Mouse (Mus musculus): ENCODE results near the gene Oosp3. TPM values are rescaled to one million over a fixed set of nuclear protein-coding genes. Genes with fewer than 3 reads are reported as not detected.

Oosp3 gene
- polyA plus RNA-seq, 1 experiment = not detected

DNA sequence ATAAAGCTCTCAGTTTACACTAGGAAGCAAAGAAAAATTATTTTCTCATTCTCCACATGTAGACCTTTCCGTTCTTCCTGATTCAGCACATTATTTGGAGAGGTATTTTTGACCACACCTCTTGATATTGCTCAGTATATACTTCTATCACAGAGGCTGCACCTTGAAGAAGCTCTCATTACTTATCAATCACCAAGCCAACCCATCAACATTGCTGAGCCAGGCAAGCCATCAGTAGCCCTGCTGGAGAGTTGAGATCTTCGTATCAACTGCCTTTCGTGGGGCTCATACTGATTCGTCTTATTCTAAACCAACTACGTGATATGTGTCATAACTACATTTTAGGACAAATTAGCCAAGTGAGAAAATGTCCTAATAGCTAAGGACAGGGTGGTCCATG lies 30.4 kb downstream of the Oosp3 start:
- no peaks in the 10 kb centered on the region for H3K36me3 ChIP-seq (ENCODE audit: control insufficient read depth, insufficient read depth)
- TF ChIP-seq USF1 (IDR thresholded peaks at IDR 0.05; ENCODE audit: low read depth) = no peak
- no peak for TF ChIP-seq E2F4 (IDR thresholded peaks at IDR 0.05; ENCODE audit: insufficient read depth)
- no peak for TF ChIP-seq MYOG (IDR thresholded peaks at IDR 0.05; ENCODE audit: control insufficient read depth in 1 of 3, insufficient read depth in 1 of 3, insufficient read length in 2 of 3, low read depth in 2 of 3)
- TF ChIP-seq MAX (IDR thresholded peaks at IDR 0.05; ENCODE audit: low read depth) = no peak
- no peak for TF ChIP-seq SRF (IDR thresholded peaks at IDR 0.05; ENCODE audit: control insufficient read depth, insufficient read length, low read depth)
- no peak for TF ChIP-seq TCF3 (IDR thresholded peaks at IDR 0.05; ENCODE audit: insufficient read length, low read depth)
- TF ChIP-seq REST (IDR thresholded peaks at IDR 0.05; ENCODE audit: insufficient read depth, insufficient read length) = no peak
- TF ChIP-seq POLR2AphosphoS2 (IDR thresholded peaks at IDR 0.05; ENCODE audit: insufficient read length, low read depth) = no peak
- no peak for TF ChIP-seq POLR2A (IDR thresholded peaks at IDR 0.05; ENCODE audit: insufficient read length, low read depth)
- no peak for TF ChIP-seq MYOD1 (IDR thresholded peaks at IDR 0.05; ENCODE audit: control insufficient read depth in 1 of 3, insufficient read length in 2 of 3, low read depth in 2 of 3)
- no peak for TF ChIP-seq TCF12 (IDR thresholded peaks at IDR 0.05; ENCODE audit: insufficient read depth, poor library complexity, severe bottlenecking)
- no peak for TF ChIP-seq CEBPB (IDR thresholded peaks at IDR 0.05; ENCODE audit: insufficient read depth, poor library complexity, severe bottlenecking)
- no peaks in the 10 kb centered on the region for H3K27me3 ChIP-seq (ENCODE audit: control insufficient read depth, insufficient read depth, insufficient read length)
- no peak overlapping the region for H3ac ChIP-seq (ENCODE audit: control insufficient read depth, insufficient read length)
- H3K79me2 ChIP-seq (ENCODE audit: control insufficient read depth, insufficient read depth) = no peaks in the 10 kb centered on the region
- no peak overlapping the region for H3K4me3 ChIP-seq
- H3K4me2 ChIP-seq (ENCODE audit: low read depth) = no peak overlapping the region

DNA sequence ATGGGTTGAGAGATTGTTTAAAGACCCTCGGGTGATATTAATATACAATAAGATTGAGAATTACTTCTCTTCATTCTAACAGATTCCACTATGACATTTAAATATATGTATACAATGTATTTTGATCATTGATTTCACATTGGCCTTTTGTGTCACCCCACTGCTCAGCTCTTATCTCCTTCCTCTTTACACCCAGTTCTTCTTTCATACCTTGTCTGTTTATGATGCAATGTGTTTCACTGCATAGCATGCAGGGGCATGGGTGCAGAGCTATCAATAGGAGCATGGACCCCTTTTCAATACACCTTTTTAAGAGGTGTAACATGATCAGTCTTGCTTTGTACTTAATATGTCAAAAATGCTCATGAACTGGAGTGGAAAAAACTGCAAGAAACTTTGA lies 33.4 kb downstream of the Oosp3 start:
- no peak overlapping the region for H3ac ChIP-seq (ENCODE audit: control insufficient read depth, insufficient read length)
- H3K79me2 ChIP-seq (ENCODE audit: control insufficient read depth, insufficient read depth) = no peaks in the 10 kb centered on the region
- TF ChIP-seq POLR2A (IDR thresholded peaks at IDR 0.05; ENCODE audit: insufficient read length, low read depth) (no peak), CEBPB (IDR thresholded peaks at IDR 0.05; ENCODE audit: insufficient read depth, poor library complexity, severe bottlenecking) (no peak), POLR2AphosphoS2 (IDR thresholded peaks at IDR 0.05; ENCODE audit: insufficient read length, low read depth) (no peak), REST (IDR thresholded peaks at IDR 0.05; ENCODE audit: insufficient read depth, insufficient read length) (no peak), MAX (IDR thresholded peaks at IDR 0.05; ENCODE audit: low read depth) (no peak), TCF3 (IDR thresholded peaks at IDR 0.05; ENCODE audit: insufficient read length, low read depth) (no peak), SRF (IDR thresholded peaks at IDR 0.05; ENCODE audit: control insufficient read depth, insufficient read length, low read depth) (no peak), MYOD1 (IDR thresholded peaks at IDR 0.05; ENCODE audit: control insufficient read depth in 1 of 3, insufficient read length in 2 of 3, low read depth in 2 of 3) (no peak), E2F4 (IDR thresholded peaks at IDR 0.05; ENCODE audit: insufficient read depth) (no peak), USF1 (IDR thresholded peaks at IDR 0.05; ENCODE audit: low read depth) (no peak), MYOG (IDR thresholded peaks at IDR 0.05; ENCODE audit: control insufficient read depth in 1 of 3, insufficient read depth in 1 of 3, insufficient read length in 2 of 3, low read depth in 2 of 3) (no peak), TCF12 (IDR thresholded peaks at IDR 0.05; ENCODE audit: insufficient read depth, poor library complexity, severe bottlenecking) (no peak)
- H3K4me3 ChIP-seq = no peak overlapping the region
- H3K27me3 ChIP-seq (ENCODE audit: control insufficient read depth, insufficient read depth, insufficient read length) = no peaks in the 10 kb centered on the region
- no peaks in the 10 kb centered on the region for H3K36me3 ChIP-seq (ENCODE audit: control insufficient read depth, insufficient read depth)
- no peak overlapping the region for H3K4me2 ChIP-seq (ENCODE audit: low read depth)

GRCm38 (mm10) chr19:11736455-11736854 lies 39.6 kb downstream of the Oosp3 start:
- no peak for TF ChIP-seq POLR2AphosphoS2 (IDR thresholded peaks at IDR 0.05; ENCODE audit: insufficient read length, low read depth)
- no peak overlapping the region for H3ac ChIP-seq (ENCODE audit: control insufficient read depth, insufficient read length)
- H3K79me2 ChIP-seq (ENCODE audit: control insufficient read depth, insufficient read depth) = no peaks in the 10 kb centered on the region
- H3K4me2 ChIP-seq (ENCODE audit: low read depth) = no peak overlapping the region
- no peak overlapping the region for H3K4me3 ChIP-seq
- no peaks in the 10 kb centered on the region for H3K36me3 ChIP-seq (ENCODE audit: control insufficient read depth, insufficient read depth)
- no peaks in the 10 kb centered on the region for H3K27me3 ChIP-seq (ENCODE audit: control insufficient read depth, insufficient read depth, insufficient read length)

DNA sequence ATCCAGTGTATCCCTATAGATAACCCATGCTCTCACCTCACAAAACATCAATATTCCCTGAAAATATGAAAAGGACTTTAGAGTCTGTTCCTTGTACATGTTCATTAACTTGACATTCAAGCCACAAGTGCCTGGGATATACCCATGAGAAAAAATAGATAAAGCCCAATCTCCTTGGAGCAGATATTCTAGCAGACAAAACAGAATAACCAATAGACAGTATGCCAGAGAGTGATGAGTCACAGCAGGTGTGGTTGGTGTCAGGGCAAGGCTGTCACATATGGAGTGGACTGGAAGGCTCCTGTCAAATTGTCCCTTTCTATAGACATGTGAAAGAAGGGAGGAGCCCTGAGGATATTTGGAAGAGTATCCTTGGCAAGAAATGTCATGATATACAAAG lies 48.8 kb downstream of the Oosp3 start:
- Histone ChIP-seq H3K4me2 (ENCODE audit: low read depth) (no peak overlapping the region), H3K36me3 (ENCODE audit: control insufficient read depth, insufficient read depth) (no peaks in the 10 kb centered on the region), H3K27me3 (ENCODE audit: control insufficient read depth, insufficient read depth, insufficient read length) (no peaks in the 10 kb centered on the region), H3K4me3 (no peak overlapping the region), H3K79me2 (ENCODE audit: control insufficient read depth, insufficient read depth) (no peaks in the 10 kb centered on the region), H3ac (ENCODE audit: control insufficient read depth, insufficient read length) (no peak overlapping the region)
- TF ChIP-seq MYOD1 (IDR thresholded peaks at IDR 0.05; ENCODE audit: control insufficient read depth in 1 of 3, insufficient read length in 2 of 3, low read depth in 2 of 3) = no peak
- TF ChIP-seq USF1 (IDR thresholded peaks at IDR 0.05; ENCODE audit: low read depth) = no peak
- no peak for TF ChIP-seq MYOG (IDR thresholded peaks at IDR 0.05; ENCODE audit: control insufficient read depth in 1 of 3, insufficient read depth in 1 of 3, insufficient read length in 2 of 3, low read depth in 2 of 3)
- no peak for TF ChIP-seq POLR2AphosphoS2 (IDR thresholded peaks at IDR 0.05; ENCODE audit: insufficient read length, low read depth)
- no peak for TF ChIP-seq REST (IDR thresholded peaks at IDR 0.05; ENCODE audit: insufficient read depth, insufficient read length)
- TF ChIP-seq SRF (IDR thresholded peaks at IDR 0.05; ENCODE audit: control insufficient read depth, insufficient read length, low read depth) = no peak
- TF ChIP-seq MAX (IDR thresholded peaks at IDR 0.05; ENCODE audit: low read depth) = no peak

GRCm38 (mm10) chr19:11747298-11747697 lies 50.4 kb downstream of the Oosp3 start, which contains the start of gene Gif:
Gene Gif, plus strand, starts transcription at chr19:11747554.
- Histone ChIP-seq H3K79me2 (ENCODE audit: control insufficient read depth, insufficient read depth) (no peaks in the 10 kb centered on the region), H3K36me3 (ENCODE audit: control insufficient read depth, insufficient read depth) (no peaks in the 10 kb centered on the region), H3K4me3 (no peak within 1 kb of the TSS), H3ac (ENCODE audit: control insufficient read depth, insufficient read length) (no peak within 1 kb of the TSS), H3K4me2 (ENCODE audit: low read depth) (no peak within 1 kb of the TSS), H3K27me3 (ENCODE audit: control insufficient read depth, insufficient read depth, insufficient read length) (no peaks in the 10 kb centered on the region)
- TF ChIP-seq E2F4 (IDR thresholded peaks at IDR 0.05; ENCODE audit: insufficient read depth) (no peak), MYOD1 (IDR thresholded peaks at IDR 0.05; ENCODE audit: control insufficient read depth in 1 of 3, insufficient read length in 2 of 3, low read depth in 2 of 3) (no peak), SRF (IDR thresholded peaks at IDR 0.05; ENCODE audit: control insufficient read depth, insufficient read length, low read depth) (no peak), REST (IDR thresholded peaks at IDR 0.05; ENCODE audit: insufficient read depth, insufficient read length) (no peak), MYOG (IDR thresholded peaks at IDR 0.05; ENCODE audit: control insufficient read depth in 1 of 3, insufficient read depth in 1 of 3, insufficient read length in 2 of 3, low read depth in 2 of 3) (no peak), USF1 (IDR thresholded peaks at IDR 0.05; ENCODE audit: low read depth) (no peak)

Other genes with a start within 250 kb of the Oosp3 start
- not detected for gene Ms4a6c, start 227.7 kb upstream of the Oosp3 start, polyA plus RNA-seq (2012; fragmentation: generic; extraction: Trizol)
- not detected for gene Gm8369, start 211.1 kb upstream of the Oosp3 start, polyA plus RNA-seq (2012; fragmentation: generic; extraction: Trizol)
- gene Ms4a6b, start 180.5 kb upstream of the Oosp3 start, polyA plus RNA-seq (2012; fragmentation: generic; extraction: Trizol) = not detected
- gene Ms4a4d, start 160.3 kb upstream of the Oosp3 start, polyA plus RNA-seq (2012; fragmentation: generic; extraction: Trizol) = 0.08 TPM
- 0.08 TPM for gene Ms4a6d, start 92.2 kb upstream of the Oosp3 start, polyA plus RNA-seq (2012; fragmentation: generic; extraction: Trizol)
- not detected for gene Ms4a2, start 73.3 kb upstream of the Oosp3 start, polyA plus RNA-seq (2012; fragmentation: generic; extraction: Trizol)
- gene Ms4a3, start 56.2 kb upstream of the Oosp3 start, polyA plus RNA-seq (2012; fragmentation: generic; extraction: Trizol) = not detected
- gene Oosp2, start 36.5 kb upstream of the Oosp3 start, polyA plus RNA-seq (2012; fragmentation: generic; extraction: Trizol) = not detected
- not detected for gene Oosp1, start 5.9 kb upstream of the Oosp3 start, polyA plus RNA-seq (2012; fragmentation: generic; extraction: Trizol)
- not detected for gene Gif, start 50.5 kb downstream of the Oosp3 start, polyA plus RNA-seq (2012; fragmentation: generic; extraction: Trizol)
- gene Mrpl16, start 73.3 kb downstream of the Oosp3 start, polyA plus RNA-seq (2012; fragmentation: generic; extraction: Trizol) = 47.9 TPM
- 3.3 TPM for gene Stx3, start 122.3 kb downstream of the Oosp3 start, polyA plus RNA-seq (2012; fragmentation: generic; extraction: Trizol)
- not detected for gene Olfr1417, start 142.2 kb downstream of the Oosp3 start, polyA plus RNA-seq (2012; fragmentation: generic; extraction: Trizol)
- not detected for gene Olfr1418, start 164.0 kb downstream of the Oosp3 start, polyA plus RNA-seq (2012; fragmentation: generic; extraction: Trizol)
- gene Olfr1419, start 178.1 kb downstream of the Oosp3 start, polyA plus RNA-seq (2012; fragmentation: generic; extraction: Trizol) = not detected
- not detected for gene Olfr1420, start 189.5 kb downstream of the Oosp3 start, polyA plus RNA-seq (2012; fragmentation: generic; extraction: Trizol)
- 13.9 TPM for gene Patl1, start 215.3 kb downstream of the Oosp3 start, polyA plus RNA-seq (2012; fragmentation: generic; extraction: Trizol)

Data from myocyte (in vitro differentiated cells).